Mouse (Mus musculus) lung, adult 2 months (tissue): ENCODE measurements around the gene Zmym3. TPM values are rescaled to one million over a fixed set of nuclear protein-coding genes. Genes with fewer than 3 reads are reported as not detected.

Experiments used
- DNase-seq: peaks from one replicate; pipeline ENCODE4 v3.0.0; 2022
- H3K4me1 ChIP-seq: fragments of 200-500 bp; 2 replicates; pipeline ENCODE4 v1.6.1; 2011; ENCODE audit warnings: low read length; ENCODE audit not compliant: control insufficient read depth, insufficient read depth
- H3K4me3 ChIP-seq: fragments of 200-500 bp; replicated peaks from 2 replicates; pipeline ENCODE3; 2011; ENCODE audit warnings: low read depth, mild to moderate bottlenecking, control low read depth, low read length; ENCODE audit errors: extremely low read depth
- CTCF ChIP-seq: fragments of 200-500 bp; IDR thresholded peaks from 2 replicates; pipeline ENCODE4 v1.5.1; 2011; ENCODE audit warnings: mild to moderate bottlenecking, low read length, control low read depth; ENCODE audit not compliant: insufficient read depth
- POLR2A ChIP-seq: fragments of 200-500 bp; IDR thresholded peaks from 2 replicates; pipeline ENCODE4 v1.6.1; 2011; ENCODE audit warnings: low read depth, mild to moderate bottlenecking, control low read depth, low read length, borderline replicate concordance; ENCODE audit errors: extremely low read depth
- WGBS: fragments of 180-500 bp; shearing (Covaris S2); methylation state at CpG from one replicate; pipeline ENCODE4 v1.1.7; 2018; 5-methylcytosine and 5-hydroxymethylcytosine counted together
- polyA plus RNA-seq: library from polyadenylated mRNA; depleted of rRNA; stranded (reverse); fragments of >200 nt; gene quantifications from 2 replicates; pipeline ENCODE4 v1.2.3, GENCODE M21; 2012; rRNA removed

Gene Zmym3
- polyA plus RNA-seq: 23.6 and 32.8 TPM in 2 replicates

GRCm38 (mm10) chrX:101420700-101421095 is at the start of gene Zmym3:
Gene Zmym3 (minus strand): TSS chrX:101420849.
- WGBS: 47% methylated on average over 4 of the region's 4 CpGs
- DNase-seq: peak; percentile 7
- peak within 1 kb of the TSS; percentile 99 for H3K4me3 ChIP-seq
- TF ChIP-seq CTCF (no peak), POLR2A (no peak)
- H3K4me1 ChIP-seq: no peaks in the 10 kb centered on the region

GRCm38 (mm10) chrX:101451591-101451990 is 30.9 kb upstream of the Zmym3 start:
- H3K4me1 ChIP-seq: no peaks in the 10 kb centered on the region
- DNase-seq: no peak
- TF ChIP-seq POLR2A (no peak), CTCF (no peak)
- 63% methylated on average over 3 of the region's 3 CpGs for WGBS
- no peak overlapping the region for H3K4me3 ChIP-seq

GRCm38 (mm10) chrX:101451147-101451546 is 30.5 kb upstream of the Zmym3 start:
- no peaks in the 10 kb centered on the region for H3K4me1 ChIP-seq
- DNase-seq: no peak
- H3K4me3 ChIP-seq: no peak overlapping the region
- TF ChIP-seq POLR2A (no peak), CTCF (no peak)
- WGBS: 36% methylated on average over 1 of the region's 1 CpGs

GRCm38 (mm10) chrX:101448886-101449475 is 28.3 kb upstream of the Zmym3 start, which contains the start of gene Itgb1bp2:
Gene Itgb1bp2 (plus strand): TSS chrX:101449088.
- TF ChIP-seq CTCF (no peak), POLR2A (no peak)
- WGBS: 53% methylated on average over 4 of the region's 4 CpGs
- Histone ChIP-seq H3K4me1 (no peaks in the 10 kb centered on the region), H3K4me3 (no peak within 1 kb of the TSS)
- no peak for DNase-seq

- WGBS: 30% methylated on average over 14 of the region's 14 CpGs
- H3K4me1 ChIP-seq: no peaks in the 10 kb centered on the region
- TF ChIP-seq CTCF (no peak), POLR2A (no peak)
Measured at GRCm38 (mm10) chrX:101429976-101430375, 9.3 kb upstream of the Zmym3 start.

GRCm38 (mm10) chrX:101429142-101429949 is 8.7 kb upstream of the Zmym3 start, which contains the start of gene Nono:
Gene Nono (plus strand): TSS chrX:101429318.
- H3K4me3 ChIP-seq: peak within 1 kb of the TSS; percentile 92
- no peaks in the 10 kb centered on the region for H3K4me1 ChIP-seq
- peak; percentile 59 for DNase-seq
- 30% methylated on average over 51 of the region's 51 CpGs for WGBS
- peak; percentile 71; the same call in 1 of the 2 replicates for TF ChIP-seq POLR2A
- TF ChIP-seq CTCF: no peak

More at GRCm38 (mm10) chrX:101429976-101430375, 9.3 kb upstream of the Zmym3 start:
- H3K4me3 ChIP-seq: peak overlapping the region; percentile 84
- DNase-seq: no peak

GRCm38 (mm10) chrX:101428785-101429141 is 8.1 kb upstream of the Zmym3 start:
- no peaks in the 10 kb centered on the region for H3K4me1 ChIP-seq
- no peak for TF ChIP-seq POLR2A
- no peak for TF ChIP-seq CTCF
- peak; percentile 4 for DNase-seq
- peak overlapping the region; percentile 92 for H3K4me3 ChIP-seq
- WGBS: 45% methylated on average over 7 of the region's 7 CpGs

- TF ChIP-seq POLR2A (no peak), CTCF (no peak)
- 0% methylated on average over 1 of the region's 1 CpGs for WGBS
- Histone ChIP-seq H3K4me1 (no peaks in the 10 kb centered on the region), H3K4me3 (no peak overlapping the region)
- no peak for DNase-seq
Measured at GRCm38 (mm10) chrX:101427774-101428173, 7.1 kb upstream of the Zmym3 start.

- no peak overlapping the region for H3K4me3 ChIP-seq
- no peak for DNase-seq
- H3K4me1 ChIP-seq: no peaks in the 10 kb centered on the region
- TF ChIP-seq POLR2A: no peak
- WGBS: 80% methylated on average over 2 of the region's 2 CpGs
Measured at GRCm38 (mm10) chrX:101423462-101423861, 2.8 kb upstream of the Zmym3 start.
